Mouse (Mus musculus) thymus, adult 2 months (tissue): ENCODE results near the gene Hist1h1c.

ENCODE experiments used
- CTCF ChIP-seq: fragments of 200-500 bp; IDR thresholded peaks from 2 replicates; pipeline ENCODE4 v1.5.1; 2012; ENCODE audit warnings: mild to moderate bottlenecking, control low read depth, low read length, moderate library complexity, borderline replicate concordance; ENCODE audit not compliant: control insufficient read depth, poor library complexity, insufficient read depth; ENCODE audit errors: extremely low read depth
- POLR2A ChIP-seq: fragments of 200-500 bp; IDR thresholded peaks from 2 replicates; pipeline ENCODE4 v1.6.1; 2012; ENCODE audit warnings: mild to moderate bottlenecking, low read length, control low read depth, moderate library complexity; ENCODE audit not compliant: control insufficient read depth, poor library complexity, insufficient read depth; ENCODE audit errors: extremely low read depth

- TF ChIP-seq POLR2A (no peak), CTCF (no peak)
These were observed 8.1 kb upstream of the Hist1h1c start for GRCm38 (mm10) chr13:23730479-23730878.
